Mouse (Mus musculus) myocyte (in vitro differentiated cells): Measurements from ENCODE around the gene Tiam1.

Experiments used
- CEBPB ChIP-seq: IDR thresholded peaks from 2 replicates; pipeline ENCODE4 v1.6.1; 2011; ENCODE audit warnings: mild to moderate bottlenecking, moderate library complexity; ENCODE audit not compliant: poor library complexity, insufficient read depth, severe bottlenecking
- E2F4 ChIP-seq: IDR thresholded peaks from one replicate; pipeline ENCODE4 v1.6.1; 2011; ENCODE audit warnings: mild to moderate bottlenecking, control low read depth, moderate library complexity; ENCODE audit not compliant: insufficient read depth
- MYOD1 ChIP-seq, 3 experiments: IDR thresholded peaks; one replicate each; pipeline ENCODE4 v1.6.1; 2011; ENCODE audit warnings: control low read depth in 2 of 3, low read depth in 2 of 3, mild to moderate bottlenecking in 2 of 3, moderate library complexity in 1 of 3; ENCODE audit not compliant: insufficient read length in 2 of 3, control insufficient read depth in 1 of 3
- MYOG ChIP-seq, 3 experiments: IDR thresholded peaks; one replicate each; pipeline ENCODE4 v1.6.1; 2011; ENCODE audit warnings: control low read depth in 2 of 3, low read depth in 2 of 3, mild to moderate bottlenecking in 2 of 3; ENCODE audit not compliant: insufficient read length in 2 of 3, control insufficient read depth in 1 of 3, insufficient read depth in 1 of 3
- POLR2A ChIP-seq: IDR thresholded peaks from one replicate; pipeline ENCODE4 v1.6.1; 2011; ENCODE audit warnings: low read depth, mild to moderate bottlenecking, control low read depth, moderate library complexity; ENCODE audit not compliant: insufficient read length
- SRF ChIP-seq: IDR thresholded peaks from one replicate; pipeline ENCODE4 v1.6.1; 2011; ENCODE audit warnings: low read depth; ENCODE audit not compliant: control insufficient read depth, insufficient read length
- TCF12 ChIP-seq: IDR thresholded peaks from one replicate; pipeline ENCODE4 v1.6.1; 2011; ENCODE audit warnings: mild to moderate bottlenecking, control low read depth; ENCODE audit not compliant: poor library complexity, insufficient read depth, severe bottlenecking
- TCF3 ChIP-seq: IDR thresholded peaks from one replicate; pipeline ENCODE4 v1.6.1; 2011; ENCODE audit warnings: low read depth, control low read depth; ENCODE audit not compliant: insufficient read length
- USF1 ChIP-seq: IDR thresholded peaks from one replicate; pipeline ENCODE4 v1.6.1; 2011; ENCODE audit warnings: low read depth, mild to moderate bottlenecking, control low read depth, moderate library complexity

GRCm38 (mm10) chr16:89812891-89813290 lies 330.7 kb downstream of the Tiam1 start:
- TF ChIP-seq SRF, result no peak
- TF ChIP-seq E2F4, result no peak
- TF ChIP-seq POLR2A, result no peak
- no peak for TF ChIP-seq MYOG (IDR thresholded peaks at IDR 0.05; ENCODE audit: control insufficient read depth in 1 of 3, insufficient read depth in 1 of 3, insufficient read length in 2 of 3, low read depth in 2 of 3)
- no peak for TF ChIP-seq MYOD1 (IDR thresholded peaks at IDR 0.05; ENCODE audit: control insufficient read depth in 1 of 3, insufficient read length in 2 of 3, low read depth in 2 of 3)
- no peak for TF ChIP-seq TCF12
- TF ChIP-seq TCF3, result no peak
- TF ChIP-seq USF1, result no peak
- TF ChIP-seq CEBPB, result no peak
